Mouse (Mus musculus) testis, adult 2 months (tissue): ENCODE measurements at regions not wholly inside any gene's neighbourhood (a gene's known extent, or its start where the extent isn't known, plus 50 kb on each side); places are given as distances from the start of the nearest gene placed in this dataset.

Experiments used
- H3K27ac ChIP-seq: fragments of 200-500 bp; 2 replicates; pipeline ENCODE4 v1.5.1; 2012; ENCODE audit warnings: low read depth, low read length; ENCODE audit not compliant: control insufficient read depth, insufficient read depth
- H3K27me3 ChIP-seq: fragments of 200-500 bp; 2 replicates; pipeline ENCODE4 v1.6.1; 2012; ENCODE audit warnings: mild to moderate bottlenecking, low read length, moderate library complexity; ENCODE audit not compliant: control insufficient read depth, insufficient read depth
- H3K36me3 ChIP-seq: fragments of 200-500 bp; 2 replicates; pipeline ENCODE4 v1.6.1; 2012; ENCODE audit warnings: mild to moderate bottlenecking, low read length; ENCODE audit not compliant: control insufficient read depth, insufficient read depth
- H3K4me1 ChIP-seq: fragments of 200-500 bp; 2 replicates; pipeline ENCODE4 v1.6.1; 2012; ENCODE audit warnings: low read length; ENCODE audit not compliant: control insufficient read depth, insufficient read depth
- H3K4me3 ChIP-seq: fragments of 200-500 bp; 2 replicates; pipeline ENCODE4 v1.5.1; 2012; ENCODE audit warnings: low read depth, mild to moderate bottlenecking, low read length, moderate library complexity, mixed read lengths; ENCODE audit not compliant: control insufficient read depth
- CTCF ChIP-seq: fragments of 200-500 bp; IDR thresholded peaks from 2 replicates; pipeline ENCODE4 v1.5.1; 2012; ENCODE audit warnings: low read depth, mild to moderate bottlenecking, inconsistent platforms, low read length, moderate library complexity; ENCODE audit not compliant: control insufficient read depth, insufficient read depth, insufficient replicate concordance
- POLR2A ChIP-seq: fragments of 200-500 bp; IDR thresholded peaks from 2 replicates; pipeline ENCODE4 v1.6.1; 2012; ENCODE audit warnings: low read depth, mild to moderate bottlenecking, inconsistent platforms, low read length, moderate library complexity; ENCODE audit not compliant: control insufficient read depth

DNA sequence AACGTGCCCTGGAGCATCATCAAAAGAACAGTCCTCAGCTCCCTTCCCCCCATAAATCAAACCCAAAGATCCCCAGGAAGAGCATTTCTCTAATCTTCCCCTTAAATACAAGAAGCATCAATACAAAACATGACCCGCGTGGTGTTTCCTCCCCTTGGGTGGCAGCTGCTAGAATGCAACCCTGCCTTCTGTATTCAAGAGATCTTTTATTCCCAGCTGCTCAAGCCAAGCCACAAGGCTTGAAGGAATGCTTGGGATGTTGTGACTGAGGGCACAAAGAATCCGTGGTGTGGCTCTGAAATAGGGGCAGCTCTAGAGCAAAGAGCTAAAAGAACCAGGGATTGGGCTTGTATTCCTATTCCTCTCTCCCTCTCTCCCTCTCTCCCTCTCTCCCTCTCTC lies 163.6 kb downstream of the Tmx1 start:
- Histone ChIP-seq H3K4me3 (no peak overlapping the region), H3K36me3 (no peaks in the 10 kb centered on the region), H3K27me3 (no peaks in the 10 kb centered on the region), H3K27ac (no peak overlapping the region), H3K4me1 (no peaks in the 10 kb centered on the region)
- TF ChIP-seq CTCF (no peak), POLR2A (no peak)

DNA sequence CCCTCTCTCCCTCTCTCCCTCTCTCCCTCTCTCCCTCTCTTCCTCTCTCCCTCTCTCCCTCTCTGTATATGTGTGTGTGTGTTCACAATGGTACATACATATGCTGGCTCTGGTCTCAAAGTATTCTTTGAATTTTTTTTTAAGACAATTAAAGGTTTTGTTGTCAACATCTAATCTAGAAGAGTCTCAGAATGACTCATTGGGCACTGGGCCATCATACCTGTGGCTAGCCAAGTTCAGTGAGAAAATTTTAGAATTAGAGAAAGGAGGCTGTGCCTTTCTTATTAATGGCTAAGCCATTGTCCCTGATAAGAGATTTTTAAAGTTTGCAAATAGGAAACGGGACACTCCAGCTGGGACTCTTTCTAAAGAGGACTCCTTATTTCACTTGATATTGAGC lies 164.1 kb downstream of the Tmx1 start:
- Histone ChIP-seq H3K36me3 (no peaks in the 10 kb centered on the region), H3K27me3 (no peaks in the 10 kb centered on the region), H3K27ac (no peak overlapping the region), H3K4me1 (no peaks in the 10 kb centered on the region), H3K4me3 (no peak overlapping the region)
- no peak for TF ChIP-seq POLR2A
- no peak for TF ChIP-seq CTCF

DNA sequence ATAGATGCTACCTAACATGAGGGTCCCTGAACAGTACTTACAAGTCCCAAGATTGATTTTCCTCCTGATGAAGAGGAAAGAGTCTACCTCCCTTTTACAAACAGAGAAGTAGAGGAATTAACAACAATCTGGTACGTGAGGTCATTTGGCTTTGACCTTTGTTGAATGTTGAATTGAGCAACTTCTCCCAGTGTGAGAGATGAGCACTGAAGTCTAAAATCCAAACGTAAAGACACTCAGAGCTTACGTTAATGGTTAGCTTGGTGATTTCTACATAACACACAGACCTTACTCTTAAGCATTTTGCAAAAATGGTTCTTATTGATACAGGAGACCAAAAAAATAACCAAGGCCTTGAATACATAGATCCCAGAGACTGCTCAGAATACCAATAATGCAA lies 165.1 kb downstream of the Tmx1 start:
- H3K27ac ChIP-seq: no peak overlapping the region
- TF ChIP-seq POLR2A (no peak), CTCF (no peak)

DNA sequence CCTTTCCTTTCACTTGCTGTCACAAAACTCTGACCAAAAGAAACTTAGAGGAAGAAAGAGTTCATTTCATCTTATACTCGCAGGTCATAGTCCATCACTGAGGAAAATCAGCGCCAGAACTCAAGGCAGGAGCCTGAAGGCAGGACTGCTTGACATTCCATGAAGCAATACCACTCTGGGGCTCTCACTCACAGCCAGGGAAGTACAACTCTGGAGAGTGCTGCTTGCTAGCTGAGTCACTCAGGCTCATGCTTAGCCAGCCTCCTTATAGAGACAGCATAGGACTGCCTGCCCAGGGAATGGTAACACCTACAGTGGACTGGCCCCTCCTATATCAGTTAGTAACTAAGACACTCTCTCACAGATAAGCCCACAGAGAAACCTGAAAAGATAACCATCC lies 166.5 kb downstream of the Tmx1 start:
- Histone ChIP-seq H3K27ac (no peak overlapping the region), H3K36me3 (no peaks in the 10 kb centered on the region), H3K4me3 (no peak overlapping the region), H3K4me1 (no peaks in the 10 kb centered on the region), H3K27me3 (no peaks in the 10 kb centered on the region)
- TF ChIP-seq POLR2A: no peak
- no peak for TF ChIP-seq CTCF

More for the DNA sequence above, 165.1 kb downstream of the Tmx1 start:
- H3K27me3 ChIP-seq: no peaks in the 10 kb centered on the region
- no peaks in the 10 kb centered on the region for H3K36me3 ChIP-seq
- H3K4me3 ChIP-seq: no peak overlapping the region
- no peaks in the 10 kb centered on the region for H3K4me1 ChIP-seq

DNA sequence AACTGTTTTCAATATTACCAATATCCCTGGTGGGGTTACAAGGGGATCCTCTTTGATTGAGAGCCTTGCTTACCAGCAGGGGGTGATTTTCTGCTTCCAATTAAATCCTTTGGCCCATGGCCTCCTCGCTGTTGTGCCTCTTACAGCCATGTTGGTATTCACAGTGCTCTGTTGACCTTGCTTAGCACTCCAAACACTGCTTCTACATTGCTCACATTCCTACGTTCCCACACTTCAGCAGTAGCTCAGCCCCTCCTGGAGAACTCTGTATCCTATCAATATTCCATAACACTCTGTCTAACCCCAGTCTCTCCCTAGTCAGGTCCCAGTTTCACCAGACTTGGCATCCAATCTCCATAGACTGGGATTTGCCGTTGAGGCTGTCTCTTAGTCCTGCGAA lies 169.1 kb downstream of the Tmx1 start:
- Histone ChIP-seq H3K27ac (no peak overlapping the region), H3K4me3 (no peak overlapping the region), H3K36me3 (no peaks in the 10 kb centered on the region), H3K4me1 (no peaks in the 10 kb centered on the region), H3K27me3 (no peaks in the 10 kb centered on the region)
- no peak for TF ChIP-seq POLR2A
- TF ChIP-seq CTCF: no peak

DNA sequence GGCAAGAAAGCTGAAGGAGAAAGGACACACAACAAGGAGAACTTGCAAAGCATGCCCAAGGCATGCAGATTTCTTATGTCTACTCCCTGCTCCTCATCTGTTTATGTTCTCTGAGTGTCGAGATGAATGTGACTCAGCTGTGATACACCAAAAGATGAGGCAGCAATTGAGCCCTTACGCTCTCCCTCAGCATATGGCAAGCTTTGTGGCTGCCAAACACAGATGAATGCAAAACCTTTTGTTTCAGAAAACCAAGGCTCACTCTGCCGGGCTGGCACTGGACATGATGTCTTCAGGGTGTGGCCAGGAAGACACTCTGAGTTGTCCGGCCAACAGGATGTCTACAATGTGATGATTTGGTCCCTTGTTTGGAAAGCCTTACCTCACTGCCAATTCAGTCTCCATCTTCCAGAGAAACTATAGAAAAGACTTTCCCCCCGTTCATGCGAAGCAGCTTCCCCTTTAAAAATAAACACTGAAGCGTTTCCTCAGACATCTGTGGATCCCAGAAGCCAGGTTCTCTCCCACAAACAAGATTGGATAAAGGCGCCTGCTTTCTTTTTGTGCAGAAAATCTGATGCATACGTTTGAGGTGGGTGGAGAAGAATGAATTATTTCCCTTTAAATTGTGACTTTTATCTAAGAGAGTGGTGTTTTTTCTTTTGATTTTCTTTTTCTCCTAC lies 171.5 kb downstream of the Tmx1 start:
- no peak overlapping the region for H3K27ac ChIP-seq
- no peak overlapping the region for H3K4me3 ChIP-seq
- H3K4me1 ChIP-seq: no peaks in the 10 kb centered on the region
- H3K27me3 ChIP-seq: no peaks in the 10 kb centered on the region
- H3K36me3 ChIP-seq: no peaks in the 10 kb centered on the region
- no peak for TF ChIP-seq POLR2A
- no peak for TF ChIP-seq CTCF

DNA sequence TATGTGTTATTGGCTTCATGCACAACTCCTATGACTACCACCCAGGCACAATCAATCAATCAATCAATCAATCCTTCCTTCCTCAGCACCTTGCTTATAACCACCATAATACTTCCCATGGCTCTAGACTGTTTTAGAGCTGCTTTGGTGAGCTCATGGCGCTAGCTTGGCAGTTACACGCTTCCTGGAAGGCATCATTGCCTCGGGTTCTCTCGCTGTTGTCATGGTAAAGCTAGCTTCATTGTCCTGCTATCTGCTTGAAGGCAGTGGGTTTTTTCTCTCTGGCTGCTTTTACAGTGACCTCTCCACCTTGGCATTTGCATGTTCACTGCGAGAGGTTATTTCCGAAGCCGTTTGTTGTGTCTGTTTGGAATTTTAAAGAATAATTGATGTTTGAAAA lies 174.7 kb downstream of the Tmx1 start:
- Histone ChIP-seq H3K4me1 (no peaks in the 10 kb centered on the region), H3K27ac (no peak overlapping the region), H3K36me3 (no peaks in the 10 kb centered on the region), H3K4me3 (no peak overlapping the region), H3K27me3 (no peaks in the 10 kb centered on the region)
- no peak for TF ChIP-seq CTCF
- no peak for TF ChIP-seq POLR2A
